Mouse (Mus musculus) MEL (cell line): ENCODE results near the gene Gpx6. TPM values are rescaled to one million over a fixed set of nuclear protein-coding genes. Genes with fewer than 3 reads are reported as not detected.

Experiments
- DNase-seq: peaks from one replicate; pipeline ENCODE4 v3.0.0; 2011; ENCODE audit warnings: low read depth, low spot score
- H3K27ac ChIP-seq: 2 replicates; pipeline ENCODE4 v1.5.1; 2012; ENCODE audit warnings: low read depth, mild to moderate bottlenecking, control low read depth, low read length, moderate library complexity; ENCODE audit not compliant: control insufficient read depth
- H3K27me3 ChIP-seq, 2 experiments: fragments of 150-350 bp in 1 of 2; sonication (generic) in 1 of 2; 2 replicates each; pipeline ENCODE4 v1.6.1; 2012; ENCODE audit warnings: low read length in 2 of 2, mild to moderate bottlenecking in 2 of 2, improper control_type of control experiment in 1 of 2, moderate library complexity in 1 of 2; ENCODE audit not compliant: insufficient read depth in 2 of 2, control insufficient read depth in 1 of 2
- H3K36me3 ChIP-seq, 2 experiments: 2 replicates each; pipeline ENCODE4 v1.6.1; 2012 to 2014; ENCODE audit warnings: low read length in 2 of 2, improper control_type of control experiment in 1 of 2, inconsistent platforms in 1 of 2, mild to moderate bottlenecking in 1 of 2; ENCODE audit not compliant: insufficient read depth in 2 of 2, control insufficient read depth in 1 of 2
- H3K4me1 ChIP-seq, 2 experiments: fragments of 150-350 bp in 1 of 2; sonication (generic) in 1 of 2; 2 replicates each; pipeline ENCODE4 v1.6.1; 2012; ENCODE audit warnings: low read length in 2 of 2, improper control_type of control experiment in 1 of 2, mild to moderate bottlenecking in 1 of 2; ENCODE audit not compliant: insufficient read depth in 2 of 2, control insufficient read depth in 1 of 2
- H3K4me3 ChIP-seq, 2 experiments: fragments of 150-350 bp in 1 of 2; sonication (generic) in 1 of 2; 2 replicates each; pipeline ENCODE4 v1.5.1; 2012; ENCODE audit warnings: low read depth in 2 of 2, low read length in 2 of 2, mild to moderate bottlenecking in 2 of 2, moderate library complexity in 2 of 2, control low read depth in 1 of 2, improper control_type of control experiment in 1 of 2; ENCODE audit not compliant: control insufficient read depth in 1 of 2, insufficient read depth in 1 of 2
- H3K79me2 ChIP-seq: 2 replicates; pipeline ENCODE4 v1.6.1; 2012; ENCODE audit warnings: mild to moderate bottlenecking, low read length, moderate library complexity; ENCODE audit not compliant: control insufficient read depth, poor library complexity, insufficient read depth
- H3K9ac ChIP-seq: 2 replicates; pipeline ENCODE4 v1.6.1; 2012; ENCODE audit warnings: low read depth, mild to moderate bottlenecking, control low read depth, low read length, moderate library complexity; ENCODE audit not compliant: control insufficient read depth, poor library complexity, severe bottlenecking
- H3K9me3 ChIP-seq: fragments of 150-350 bp; sonication (generic); replicated peaks from 2 replicates; pipeline ENCODE4 v1.6.1; 2012; ENCODE audit warnings: mild to moderate bottlenecking, low read length, improper control_type of control experiment, moderate library complexity; ENCODE audit not compliant: insufficient read depth
- CTCF ChIP-seq, 3 experiments: IDR thresholded peaks in 2 of 3; conservative IDR thresholded peaks in 1 of 3; 2 replicates each; pipeline ENCODE4 v1.5.1; 2011 to 2012; ENCODE audit warnings: low read length in 3 of 3, low read depth in 2 of 3, mild to moderate bottlenecking in 2 of 3, improper control_type of control experiment in 1 of 3, inconsistent platforms in 1 of 3, mixed read lengths in 1 of 3, moderate library complexity in 1 of 3; ENCODE audit not compliant: control insufficient read depth in 1 of 3, insufficient read depth in 1 of 3, poor library complexity in 1 of 3, severe bottlenecking in 1 of 3
- EP300 ChIP-seq, 2 experiments: IDR thresholded peaks; 2 replicates each; pipeline ENCODE4 v1.6.1; 2011; ENCODE audit warnings: improper control_type of control experiment in 2 of 2, low read length in 2 of 2, low read depth in 1 of 2, mild to moderate bottlenecking in 1 of 2
- ETS1 ChIP-seq: IDR thresholded peaks from 2 replicates; pipeline ENCODE4 v1.6.1; 2012; ENCODE audit warnings: low read depth, mild to moderate bottlenecking, inconsistent platforms, low read length, improper control_type of control experiment, moderate library complexity
- GABPA ChIP-seq: IDR thresholded peaks from 2 replicates; pipeline ENCODE4 v1.6.1; 2012; ENCODE audit warnings: low read depth, mild to moderate bottlenecking, inconsistent platforms, low read length, improper control_type of control experiment, moderate library complexity
- JUND ChIP-seq: IDR thresholded peaks from 2 replicates; pipeline ENCODE4 v1.6.1; 2011; ENCODE audit warnings: low read depth, mild to moderate bottlenecking, improper control_type of control experiment, low read length
- MAFK ChIP-seq: IDR thresholded peaks from 2 replicates; pipeline ENCODE4 v1.6.1; 2011; ENCODE audit warnings: low read depth, mild to moderate bottlenecking, low read length, improper control_type of control experiment, borderline replicate concordance
- MAX ChIP-seq: IDR thresholded peaks from 2 replicates; pipeline ENCODE4 v1.6.1; 2011; ENCODE audit warnings: low read length, improper control_type of control experiment
- MAZ ChIP-seq: IDR thresholded peaks from 2 replicates; pipeline ENCODE4 v1.6.1; 2012; ENCODE audit warnings: low read depth, mild to moderate bottlenecking, inconsistent platforms, low read length, improper control_type of control experiment
- MXI1 ChIP-seq: IDR thresholded peaks from 2 replicates; pipeline ENCODE4 v1.6.1; 2011; ENCODE audit warnings: mild to moderate bottlenecking, low read depth, low read length, improper control_type of control experiment
- MYC ChIP-seq: IDR thresholded peaks from 2 replicates; pipeline ENCODE4 v1.6.1; 2011; ENCODE audit warnings: low read depth, mild to moderate bottlenecking, low read length, improper control_type of control experiment, moderate library complexity
- NRF1 ChIP-seq: IDR thresholded peaks from 2 replicates; pipeline ENCODE4 v1.6.1; 2014; ENCODE audit warnings: low read depth, mild to moderate bottlenecking, inconsistent platforms, low read length, improper control_type of control experiment, moderate library complexity; ENCODE audit not compliant: poor library complexity, insufficient read depth, severe bottlenecking
- POLR2AphosphoS2 ChIP-seq: IDR thresholded peaks from 2 replicates; pipeline ENCODE4 v1.6.1; 2011; ENCODE audit warnings: low read length, improper control_type of control experiment
- POLR2AphosphoS5 ChIP-seq: IDR thresholded peaks from 2 replicates; pipeline ENCODE4 v1.6.1; 2012; ENCODE audit warnings: low read depth, borderline replicate concordance, mild to moderate bottlenecking, inconsistent platforms, low read length, moderate library complexity, mixed read lengths
- RAD21 ChIP-seq: IDR thresholded peaks from 2 replicates; pipeline ENCODE4 v1.6.1; 2011; ENCODE audit warnings: mild to moderate bottlenecking, low read depth, low read length, improper control_type of control experiment
- TCF12 ChIP-seq: IDR thresholded peaks from 2 replicates; pipeline ENCODE4 v1.6.1; 2014; ENCODE audit warnings: low read depth, mild to moderate bottlenecking, inconsistent platforms, low read length, improper control_type of control experiment, moderate library complexity
- UBTF ChIP-seq: IDR thresholded peaks from 2 replicates; pipeline ENCODE4 v1.6.1; 2012; ENCODE audit warnings: low read depth, mild to moderate bottlenecking, inconsistent platforms, low read length, improper control_type of control experiment, moderate library complexity, borderline replicate concordance; ENCODE audit not compliant: insufficient read depth
- USF2 ChIP-seq, 2 experiments: IDR thresholded peaks; 2 replicates each; pipeline ENCODE4 v1.6.1; 2011 to 2012; ENCODE audit warnings: improper control_type of control experiment in 2 of 2, low read length in 2 of 2, borderline replicate concordance in 1 of 2, inconsistent platforms in 1 of 2, low read depth in 1 of 2, mild to moderate bottlenecking in 1 of 2; ENCODE audit not compliant: insufficient read depth in 1 of 2
- ZKSCAN1 ChIP-seq: IDR thresholded peaks from 2 replicates; pipeline ENCODE4 v1.6.1; 2012; ENCODE audit warnings: low read depth, mild to moderate bottlenecking, inconsistent platforms, low read length, improper control_type of control experiment, moderate library complexity
- ZMIZ1 ChIP-seq: IDR thresholded peaks from 2 replicates; pipeline ENCODE4 v1.6.1; 2012; ENCODE audit warnings: low read depth, mild to moderate bottlenecking, inconsistent platforms, low read length, improper control_type of control experiment, moderate library complexity
- ZNF384 ChIP-seq: IDR thresholded peaks from 2 replicates; pipeline ENCODE4 v1.6.1; 2012; ENCODE audit warnings: low read depth, mild to moderate bottlenecking, inconsistent platforms, low read length, improper control_type of control experiment
- polyA plus RNA-seq, 2 experiments: library from polyadenylated mRNA; stranded (reverse) in 1 of 2; unstranded in 1 of 2; fragments of >175 nt in 1 of 2; fragments of >200 nt in 1 of 2; gene quantifications; 2 replicates each; pipeline versions ENCODE4 v1.2.1 to v1.2.4; 2012; ENCODE audit warnings: low replicate concordance in 2 of 2, low read depth in 1 of 2; ENCODE audit not compliant: insufficient read length in 2 of 2, insufficient read depth in 1 of 2, missing spikeins in 1 of 2
- total RNA-seq: library from RNA; depleted of rRNA; stranded (reverse); fragments of 300-350 nt; gene quantifications from 2 replicates; pipeline ENCODE4 v1.2.3, GENCODE M21; 2012

Gpx6 gene
- total and polyA plus RNA-seq, 3 experiments = not detected

DNA sequence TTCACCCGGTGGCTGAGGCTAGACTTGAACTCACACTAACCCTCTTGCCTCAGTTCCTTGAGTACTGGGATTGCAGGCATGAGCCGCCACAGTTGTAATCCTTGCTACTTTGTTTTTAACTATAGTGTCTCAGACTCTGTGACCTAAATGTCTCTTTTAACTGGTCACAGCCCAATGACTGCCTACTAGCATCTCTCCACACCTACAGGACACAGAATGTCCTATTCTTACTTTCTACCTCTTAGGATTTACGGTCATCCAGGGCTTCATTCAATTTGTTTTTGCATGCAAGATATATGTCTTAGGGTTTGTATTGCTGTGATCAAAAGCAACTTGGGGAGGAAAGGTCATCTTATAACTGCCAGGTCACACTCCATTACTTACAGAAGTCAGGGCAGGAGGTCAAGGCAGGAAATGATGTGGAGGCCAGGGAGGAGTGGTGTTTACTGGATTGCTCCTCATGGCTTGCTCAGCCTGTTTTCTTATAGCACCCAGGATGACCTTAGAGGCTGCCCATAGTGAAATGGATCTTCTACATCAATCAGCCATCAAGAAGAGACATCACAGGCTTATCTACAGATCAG lies 7.3 kb upstream of the Gpx6 start:
- no peaks in the 10 kb centered on the region; a peak in 2 of 4 replicates for H3K27me3 ChIP-seq
- H3K4me3 ChIP-seq = no peak overlapping the region
- H3K9ac ChIP-seq = no peak overlapping the region
- no peaks in the 10 kb centered on the region for H3K4me1 ChIP-seq
- peaks cover 0 to 2% of the 10 kb centered on the region in 2 experiments; a peak in 1 of 4 replicates for H3K36me3 ChIP-seq
- no peaks in the 10 kb centered on the region for H3K79me2 ChIP-seq
- DNase-seq = no peak
- H3K27ac ChIP-seq = no peak overlapping the region
- no peaks in the 10 kb centered on the region for H3K9me3 ChIP-seq
- TF ChIP-seq MXI1 = no peak
- no peak for TF ChIP-seq EP300 (IDR thresholded peaks at IDR 0.05; ENCODE audit: low read depth in 1 of 2, low read length in 2 of 2)
- TF ChIP-seq CTCF (IDR thresholded peaks at IDR 0.05 in 2 of 3, conservative IDR thresholded peaks at IDR 0.05 in 1 of 3; ENCODE audit: control insufficient read depth in 1 of 3, insufficient read depth in 1 of 3, low read depth in 2 of 3, low read length in 3 of 3, poor library complexity in 1 of 3, severe bottlenecking in 1 of 3) = no peak
- no peak for TF ChIP-seq GABPA
- TF ChIP-seq MAX = no peak
- TF ChIP-seq ZKSCAN1 = no peak
- no peak for TF ChIP-seq MAZ
- TF ChIP-seq ZMIZ1 = no peak
- no peak for TF ChIP-seq RAD21
- TF ChIP-seq MYC = no peak
- no peak for TF ChIP-seq USF2 (IDR thresholded peaks at IDR 0.05; ENCODE audit: borderline replicate concordance in 1 of 2, insufficient read depth in 1 of 2, low read depth in 1 of 2, low read length in 2 of 2)
- no peak for TF ChIP-seq JUND
- no peak for TF ChIP-seq UBTF
- no peak for TF ChIP-seq NRF1
- TF ChIP-seq ETS1 = no peak
- no peak for TF ChIP-seq POLR2AphosphoS5
- no peak for TF ChIP-seq TCF12

DNA sequence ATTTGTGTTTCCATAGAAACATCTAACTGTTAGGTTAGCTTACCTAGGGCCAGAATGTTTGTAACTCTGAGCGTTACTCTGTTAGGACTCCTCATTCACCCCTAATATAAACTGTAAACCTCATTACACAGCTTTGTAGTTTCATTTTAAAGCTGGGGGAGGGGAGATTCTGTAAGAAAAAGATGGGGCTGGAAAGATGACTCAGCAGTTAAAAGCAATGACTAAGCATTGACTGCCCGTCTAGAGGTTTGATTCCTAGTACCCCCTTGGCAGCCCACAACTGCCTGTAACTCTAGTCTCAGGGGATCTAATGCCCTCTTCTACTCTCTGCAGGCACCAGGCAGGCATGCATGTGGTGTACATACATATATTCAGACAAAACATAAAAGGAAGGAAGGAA lies 2.1 kb upstream of the Gpx6 start:
- H3K36me3 ChIP-seq = peaks cover 0 to 2% of the 10 kb centered on the region in 2 experiments; a peak in 1 of 4 replicates
- no peaks in the 10 kb centered on the region for H3K4me1 ChIP-seq
- no peaks in the 10 kb centered on the region for H3K79me2 ChIP-seq
- H3K9ac ChIP-seq = no peak overlapping the region
- H3K27me3 ChIP-seq = no peaks in the 10 kb centered on the region; a peak in 1 of 4 replicates
- peak; percentile 42 for DNase-seq
- TF ChIP-seq ZNF384 = no peak
- TF ChIP-seq MAFK = peak; percentile 76
- TF ChIP-seq CTCF (IDR thresholded peaks at IDR 0.05 in 2 of 3, conservative IDR thresholded peaks at IDR 0.05 in 1 of 3; ENCODE audit: control insufficient read depth in 1 of 3, insufficient read depth in 1 of 3, low read depth in 2 of 3, low read length in 3 of 3, poor library complexity in 1 of 3, severe bottlenecking in 1 of 3) = no peak
- TF ChIP-seq POLR2AphosphoS2 = no peak
- TF ChIP-seq ETS1 = no peak
- H3K9me3 ChIP-seq = no peaks in the 10 kb centered on the region
- no peak overlapping the region for H3K27ac ChIP-seq
- H3K4me3 ChIP-seq = no peak overlapping the region
